Mouse (Mus musculus): ENCODE results near the gene Fgfr2.

GRCm38 (mm10) chr7:130631553-130632378, 2491.4 kb downstream of the Fgfr2 start:
- TF ChIP-seq TCF12 (IDR thresholded peaks at IDR 0.05; ENCODE audit: insufficient read depth, poor library complexity, severe bottlenecking), result no peak
- TF ChIP-seq MAX (IDR thresholded peaks at IDR 0.05; ENCODE audit: low read depth), result no peak
- TF ChIP-seq MYOD1 (IDR thresholded peaks at IDR 0.05; ENCODE audit: control insufficient read depth in 1 of 3, insufficient read length in 2 of 3, low read depth in 2 of 3), result no peak
- no peak for TF ChIP-seq POLR2A (IDR thresholded peaks at IDR 0.05; ENCODE audit: insufficient read length, low read depth)
